Mouse (Mus musculus) bone marrow macrophage, adult 2 months (primary cell): ENCODE data around the gene Mad1l1. TPM values are rescaled to one million over a fixed set of nuclear protein-coding genes. Genes with fewer than 3 reads are reported as not detected.

ENCODE experiments used
- H3K27ac ChIP-seq: 2 replicates; pipeline ENCODE4 v1.5.1; 2012; ENCODE audit warnings: low read depth, low read length; ENCODE audit not compliant: insufficient read depth
- H3K4me1 ChIP-seq: 2 replicates; pipeline ENCODE4 v1.6.1; 2012; ENCODE audit warnings: low read length; ENCODE audit not compliant: control insufficient read depth, insufficient read depth
- H3K4me3 ChIP-seq: 2 replicates; pipeline ENCODE4 v1.5.1; 2012; ENCODE audit warnings: mild to moderate bottlenecking, low read length, moderate library complexity; ENCODE audit not compliant: insufficient read depth
- CTCF ChIP-seq: IDR thresholded peaks from 2 replicates; pipeline ENCODE4 v1.5.1; 2012; ENCODE audit warnings: low read depth, mild to moderate bottlenecking, low read length, moderate library complexity
- POLR2A ChIP-seq: IDR thresholded peaks from 2 replicates; pipeline ENCODE4 v1.6.1; 2012; ENCODE audit warnings: mild to moderate bottlenecking, low read depth, low read length, borderline replicate concordance
- polyA plus RNA-seq: library from polyadenylated mRNA; stranded (reverse); fragments of >200 nt; gene quantifications from 2 replicates; pipeline ENCODE4 v1.2.4, GENCODE M21; 2012; ENCODE audit not compliant: missing spikeins, insufficient read depth, insufficient read length

Gene Mad1l1
- polyA plus RNA-seq, 1 experiment, result 16.5 TPM

GRCm38 (mm10) chr5:140223070-140224053 is 98.0 kb downstream of the Mad1l1 start:
- no peak for TF ChIP-seq CTCF
- no peak for TF ChIP-seq POLR2A
- no peak overlapping the region for H3K27ac ChIP-seq
- H3K4me1 ChIP-seq, result peaks cover 36% of the 10 kb centered on the region
- H3K4me3 ChIP-seq, result no peak overlapping the region

DNA sequence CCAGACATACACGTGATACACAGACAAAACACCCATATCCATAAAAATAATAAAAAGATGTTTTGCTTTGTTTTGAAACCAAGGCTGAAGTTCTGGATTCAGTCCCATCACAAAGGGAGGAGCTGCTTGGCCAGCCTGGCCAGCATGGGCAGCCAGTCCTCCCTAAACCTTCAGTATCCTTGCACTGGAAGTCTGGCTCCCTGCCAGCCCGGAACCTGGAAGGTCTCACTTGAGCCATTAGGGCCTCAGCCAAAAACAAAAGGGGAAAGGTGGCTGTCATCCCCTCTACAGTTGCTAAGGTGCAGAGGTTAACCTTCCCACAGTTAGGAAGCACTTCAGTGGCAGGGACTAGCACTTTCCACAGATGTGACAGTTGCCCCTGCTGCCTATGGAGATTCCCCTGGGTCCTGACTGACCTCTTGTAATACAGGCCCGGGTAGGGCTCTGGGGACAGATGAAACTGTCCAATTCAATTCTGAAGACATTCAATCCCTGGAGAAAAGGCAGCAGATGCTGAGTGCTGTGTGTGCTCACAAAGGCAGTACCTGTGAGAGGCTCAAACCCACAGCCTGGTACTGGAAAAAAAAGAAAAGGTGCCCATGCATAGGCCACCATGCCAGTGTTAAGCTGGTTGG is 100.2 kb downstream of the Mad1l1 start:
- Histone ChIP-seq H3K4me3 (no peak overlapping the region), H3K27ac (no peak overlapping the region), H3K4me1 (peaks cover 26% of the 10 kb centered on the region)
- TF ChIP-seq POLR2A (no peak), CTCF (no peak)

GRCm38 (mm10) chr5:140219252-140219651 is 102.1 kb downstream of the Mad1l1 start:
- Histone ChIP-seq H3K27ac (no peak overlapping the region), H3K4me1 (peaks cover 9% of the 10 kb centered on the region)

DNA sequence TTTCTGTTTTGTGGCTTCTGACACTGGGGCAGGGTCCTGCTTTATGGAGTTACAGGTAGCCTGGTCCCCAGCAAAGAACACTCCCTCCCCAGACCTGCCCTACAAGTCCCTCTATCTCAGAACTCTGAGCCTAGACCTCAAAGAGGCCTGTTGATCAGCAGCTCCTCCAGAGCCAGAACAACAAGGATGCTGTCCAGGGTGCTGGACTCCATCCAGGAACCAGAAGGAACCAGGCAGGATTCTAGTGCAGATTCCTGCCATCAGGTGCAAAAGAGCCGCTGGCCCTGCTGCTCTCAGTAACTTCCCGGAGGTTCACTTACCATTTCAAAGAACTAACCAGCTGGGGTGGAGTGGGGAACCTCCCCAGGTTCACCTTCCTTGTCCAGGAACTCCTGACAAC is 103.5 kb downstream of the Mad1l1 start:
- no peak overlapping the region for H3K4me3 ChIP-seq
- H3K27ac ChIP-seq, result no peak overlapping the region
- TF ChIP-seq POLR2A, result no peak
- no peak for TF ChIP-seq CTCF
- H3K4me1 ChIP-seq, result no peaks in the 10 kb centered on the region

More at GRCm38 (mm10) chr5:140219252-140219651, 102.1 kb downstream of the Mad1l1 start:
- TF ChIP-seq CTCF (no peak), POLR2A (no peak)
- H3K4me3 ChIP-seq, result no peak overlapping the region

GRCm38 (mm10) chr5:140217083-140217482 is 104.3 kb downstream of the Mad1l1 start:
- TF ChIP-seq CTCF, result no peak
- TF ChIP-seq POLR2A, result no peak
- no peak overlapping the region for H3K27ac ChIP-seq
- no peak overlapping the region for H3K4me3 ChIP-seq
- no peaks in the 10 kb centered on the region for H3K4me1 ChIP-seq

GRCm38 (mm10) chr5:140215471-140216087 is 105.8 kb downstream of the Mad1l1 start:
- Histone ChIP-seq H3K4me1 (no peaks in the 10 kb centered on the region), H3K27ac (no peak overlapping the region), H3K4me3 (no peak overlapping the region)
- no peak for TF ChIP-seq CTCF
- no peak for TF ChIP-seq POLR2A

- peaks cover 3% of the 10 kb centered on the region for H3K4me1 ChIP-seq
- H3K4me3 ChIP-seq, result no peak overlapping the region
- TF ChIP-seq POLR2A (no peak), CTCF (no peak)
- no peak overlapping the region for H3K27ac ChIP-seq
Measured at GRCm38 (mm10) chr5:140213001-140213400, 108.4 kb downstream of the Mad1l1 start.

- H3K4me3 ChIP-seq, result no peak overlapping the region
- TF ChIP-seq POLR2A (no peak), CTCF (no peak)
- peaks cover 24% of the 10 kb centered on the region for H3K4me1 ChIP-seq
- H3K27ac ChIP-seq, result no peak overlapping the region
Measured at GRCm38 (mm10) chr5:140210417-140211184, 110.8 kb downstream of the Mad1l1 start.

DNA sequence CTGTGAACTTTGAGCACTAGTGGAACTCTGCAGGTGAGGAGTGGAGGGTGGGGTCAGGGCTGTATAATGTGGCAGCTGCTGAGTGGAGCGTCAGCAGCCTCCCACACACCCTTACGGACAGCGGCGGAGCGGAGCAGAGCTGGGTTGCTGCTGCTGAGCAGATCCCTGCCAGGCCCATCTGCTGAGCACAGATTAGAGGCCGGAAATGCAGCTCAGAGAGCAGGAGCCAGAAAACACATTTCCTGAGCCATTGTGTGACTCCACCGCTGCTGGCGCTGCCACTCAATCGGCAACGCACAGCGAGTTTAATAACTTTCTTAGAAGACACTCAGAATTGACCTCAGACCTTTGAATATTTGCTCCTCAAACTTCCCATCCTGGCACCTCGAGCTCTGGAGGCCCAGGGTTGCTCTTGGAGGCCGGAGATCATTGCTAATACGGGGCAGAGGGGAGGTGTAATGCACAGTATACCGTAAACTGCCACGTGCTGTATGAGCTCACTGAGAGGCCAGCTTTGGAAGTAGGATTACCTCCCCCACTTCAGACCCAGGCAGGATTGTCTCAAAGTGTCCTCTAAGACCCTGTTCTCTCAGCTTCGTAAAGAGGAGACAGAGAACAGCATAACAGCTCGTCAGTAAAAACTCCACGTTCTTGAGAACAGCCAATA is 112.5 kb downstream of the Mad1l1 start:
- no peak for TF ChIP-seq POLR2A
- TF ChIP-seq CTCF, result no peak
- peaks cover 34% of the 10 kb centered on the region for H3K4me1 ChIP-seq
- H3K27ac ChIP-seq, result no peak overlapping the region
- no peak overlapping the region for H3K4me3 ChIP-seq
